Mouse (Mus musculus): ENCODE measurements around the gene Hsp90aa1. TPM values are rescaled to one million over a fixed set of nuclear protein-coding genes. Genes with fewer than 3 reads are reported as not detected.
A peak's percentile ranks its signal among the peaks of the same experiment; 100 is the strongest.
"Not testable (repeated sequence)": the region's sequence is repeated elsewhere in the genome, so short reads cannot be mapped to it uniquely, and the experiment has no call there.

Gene Hsp90aa1
- polyA plus RNA-seq, 1 experiment: 808 TPM

- no peak overlapping the region for H3K4me3 ChIP-seq (replicated peaks; ENCODE audit: control insufficient read depth, low read depth, low read length)
- 79% methylated on average over 7 of the region's 7 CpGs for WGBS
- TF ChIP-seq POLR2A (IDR thresholded peaks at IDR 0.05; ENCODE audit: borderline replicate concordance, control insufficient read depth, low read depth, low read length) (no peak), CTCF (IDR thresholded peaks at IDR 0.05; ENCODE audit: control insufficient read depth, insufficient read depth, low read length) (no peak)
- H3K27ac ChIP-seq (ENCODE audit: control insufficient read depth, insufficient read depth, low read depth, low read length, poor library complexity): no peak overlapping the region
- no peaks in the 10 kb centered on the region; the same call in none of the 2 replicates for H3K4me1 ChIP-seq (ENCODE audit: control insufficient read depth, insufficient read depth, low read length)
These were observed 1.2 kb upstream of the Hsp90aa1 start for GRCm38 (mm10) chr12:110703682-110704081.

- Histone ChIP-seq H3K4me1 (ENCODE audit: control insufficient read depth, insufficient read depth, low read length) (peaks cover 1% of the 10 kb centered on the region), H3K27ac (ENCODE audit: control insufficient read depth, insufficient read depth, low read depth, low read length, poor library complexity) (no peak overlapping the region), H3K4me3 (replicated peaks; ENCODE audit: control insufficient read depth, low read depth, low read length) (no peak overlapping the region)
- TF ChIP-seq POLR2A (IDR thresholded peaks at IDR 0.05; ENCODE audit: borderline replicate concordance, control insufficient read depth, low read depth, low read length) (no peak), CTCF (IDR thresholded peaks at IDR 0.05; ENCODE audit: control insufficient read depth, insufficient read depth, low read length) (peak; percentile 92)
- 29% methylated on average over 8 of the region's 8 CpGs for WGBS
These were observed 512 bp upstream of the Hsp90aa1 start for GRCm38 (mm10) chr12:110703008-110703471.

- WGBS: 7% methylated on average over 3 of the region's 3 CpGs
- not testable (repeated sequence) for H3K4me3 ChIP-seq (replicated peaks; ENCODE audit: control insufficient read depth, low read depth, low read length); H3K4me1 ChIP-seq (ENCODE audit: control insufficient read depth, insufficient read depth, low read length)
- H3K27ac ChIP-seq (ENCODE audit: control insufficient read depth, insufficient read depth, low read depth, low read length, poor library complexity): 0 out of 2 replicates have a peak overlapping the region, but pooled peaks have one; percentile 3
These were observed 1.2 kb downstream of the Hsp90aa1 start for GRCm38 (mm10) chr12:110701363-110701762.

- WGBS: 60% methylated on average over 2 of the region's 2 CpGs
- TF ChIP-seq CTCF (IDR thresholded peaks at IDR 0.05; ENCODE audit: control insufficient read depth, insufficient read depth, low read length) (no peak), POLR2A (IDR thresholded peaks at IDR 0.05; ENCODE audit: borderline replicate concordance, control insufficient read depth, low read depth, low read length) (no peak)
- H3K4me3 ChIP-seq (replicated peaks; ENCODE audit: control insufficient read depth, low read depth, low read length): no peak overlapping the region
- peaks cover 4% of the 10 kb centered on the region for H3K4me1 ChIP-seq (ENCODE audit: control insufficient read depth, insufficient read depth, low read length)
- H3K27ac ChIP-seq (ENCODE audit: control insufficient read depth, insufficient read depth, low read depth, low read length, poor library complexity): peak overlapping the region; percentile 3; the same call in 1 of the 2 replicates
These were observed 1.8 kb downstream of the Hsp90aa1 start for GRCm38 (mm10) chr12:110700730-110701129.

GRCm38 (mm10) chr12:110699171-110699547 is 3.4 kb downstream of the Hsp90aa1 start:
- no peak for TF ChIP-seq POLR2A (IDR thresholded peaks at IDR 0.05; ENCODE audit: borderline replicate concordance, control insufficient read depth, low read depth, low read length)
- TF ChIP-seq CTCF (IDR thresholded peaks at IDR 0.05; ENCODE audit: control insufficient read depth, insufficient read depth, low read length): no peak
- no peak overlapping the region for H3K4me3 ChIP-seq (replicated peaks; ENCODE audit: control insufficient read depth, low read depth, low read length)

GRCm38 (mm10) chr12:110698523-110699170 is 3.9 kb downstream of the Hsp90aa1 start:
- Histone ChIP-seq H3K4me1 (ENCODE audit: control insufficient read depth, insufficient read depth, low read length) (peaks cover 4% of the 10 kb centered on the region), H3K4me3 (replicated peaks; ENCODE audit: control insufficient read depth, low read depth, low read length) (no peak overlapping the region), H3K27ac (ENCODE audit: control insufficient read depth, insufficient read depth, low read depth, low read length, poor library complexity) (peak overlapping the region; percentile 76)
- WGBS: 11% methylated on average over 15 of the region's 15 CpGs
- TF ChIP-seq POLR2A (IDR thresholded peaks at IDR 0.05; ENCODE audit: borderline replicate concordance, control insufficient read depth, low read depth, low read length) (no peak), CTCF (IDR thresholded peaks at IDR 0.05; ENCODE audit: control insufficient read depth, insufficient read depth, low read length) (no peak)

More at GRCm38 (mm10) chr12:110699171-110699547, 3.4 kb downstream of the Hsp90aa1 start:
- H3K27ac ChIP-seq (ENCODE audit: control insufficient read depth, insufficient read depth, low read depth, low read length, poor library complexity): peak overlapping the region; percentile 76
- WGBS: 32% methylated on average over 2 of the region's 2 CpGs
- peaks cover 4% of the 10 kb centered on the region for H3K4me1 ChIP-seq (ENCODE audit: control insufficient read depth, insufficient read depth, low read length)

- Histone ChIP-seq H3K27ac (ENCODE audit: control insufficient read depth, insufficient read depth, low read depth, low read length, poor library complexity) (peak overlapping the region; percentile 21), H3K4me3 (replicated peaks; ENCODE audit: control insufficient read depth, low read depth, low read length) (no peak overlapping the region), H3K4me1 (ENCODE audit: control insufficient read depth, insufficient read depth, low read length) (peaks cover 4% of the 10 kb centered on the region)
- TF ChIP-seq CTCF (IDR thresholded peaks at IDR 0.05; ENCODE audit: control insufficient read depth, insufficient read depth, low read length) (no peak), POLR2A (IDR thresholded peaks at IDR 0.05; ENCODE audit: borderline replicate concordance, control insufficient read depth, low read depth, low read length) (no peak)
- WGBS: 54% methylated on average over 1 of the region's 1 CpGs
These were observed 4.4 kb downstream of the Hsp90aa1 start for GRCm38 (mm10) chr12:110698080-110698479.

GRCm38 (mm10) chr12:110697457-110697856 is 5.1 kb downstream of the Hsp90aa1 start:
- WGBS: 38% methylated on average over 5 of the region's 5 CpGs
- H3K4me1 ChIP-seq (ENCODE audit: control insufficient read depth, insufficient read depth, low read length): peaks cover 4% of the 10 kb centered on the region
- TF ChIP-seq CTCF (IDR thresholded peaks at IDR 0.05; ENCODE audit: control insufficient read depth, insufficient read depth, low read length): no peak
- TF ChIP-seq POLR2A (IDR thresholded peaks at IDR 0.05; ENCODE audit: borderline replicate concordance, control insufficient read depth, low read depth, low read length): no peak
- no peak overlapping the region for H3K4me3 ChIP-seq (replicated peaks; ENCODE audit: control insufficient read depth, low read depth, low read length)
- no peak overlapping the region for H3K27ac ChIP-seq (ENCODE audit: control insufficient read depth, insufficient read depth, low read depth, low read length, poor library complexity)

Measured in bone marrow, adult 2 months (tissue).